Mouse (Mus musculus): ENCODE results near the gene Anxa11. TPM values are rescaled to one million over a fixed set of nuclear protein-coding genes. Genes with fewer than 3 reads are reported as not detected.
"Not testable (repeated sequence)": the region's sequence is repeated elsewhere in the genome, so short reads cannot be mapped to it uniquely, and the experiment has no call there.

Gene Anxa11
- polyA plus RNA-seq, 1 experiment from 2014 or later = 54.8 TPM

DNA sequence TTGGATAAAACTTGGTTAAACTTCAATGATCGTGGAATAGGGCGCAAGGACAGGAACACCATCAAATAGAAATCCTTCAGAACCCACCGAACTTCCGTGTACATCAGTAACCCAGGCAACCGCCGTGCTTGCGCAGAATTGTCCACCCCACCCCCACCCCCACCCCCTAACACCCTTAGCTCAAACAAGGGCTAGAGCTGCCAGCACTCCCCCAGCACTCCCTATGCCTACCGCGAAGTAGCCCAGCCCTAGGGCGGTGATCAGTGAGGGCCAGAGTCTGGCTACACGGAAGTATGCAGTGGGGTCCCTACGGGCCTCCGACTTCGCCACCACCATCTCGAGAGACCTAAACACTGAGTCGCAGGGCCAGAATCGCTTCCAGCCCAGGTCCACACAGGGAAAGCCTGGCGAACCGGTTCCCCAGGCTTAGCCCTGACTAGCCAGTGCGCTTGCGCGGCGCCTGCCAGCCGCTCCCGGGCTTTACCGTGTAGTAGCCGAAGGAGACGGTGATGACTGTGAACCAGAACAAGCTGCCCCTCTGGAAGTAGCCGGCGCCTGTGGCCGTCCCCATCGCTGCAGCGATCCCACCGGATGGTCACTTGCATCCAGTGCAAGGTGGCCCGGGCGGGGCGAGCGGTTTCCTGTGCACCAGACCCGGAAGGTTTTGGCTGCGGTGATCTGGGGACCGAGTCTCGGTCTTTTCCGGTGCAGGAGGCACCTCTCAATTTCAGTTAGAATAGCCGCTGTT, 85.0 kb downstream of the Anxa11 start:
- in situ Hi-C loops (cut with MboI; ENCODE audit: low pct_unique_long_range_greater_than_20kb); DNase-seq (ENCODE audit: low read depth, low spot score); POLR2A ChIA-PET; CTCF ChIA-PET; H3K27me3 ChIP-seq: not testable (repeated sequence)
- ATAC-seq = peak; percentile 78

DNA sequence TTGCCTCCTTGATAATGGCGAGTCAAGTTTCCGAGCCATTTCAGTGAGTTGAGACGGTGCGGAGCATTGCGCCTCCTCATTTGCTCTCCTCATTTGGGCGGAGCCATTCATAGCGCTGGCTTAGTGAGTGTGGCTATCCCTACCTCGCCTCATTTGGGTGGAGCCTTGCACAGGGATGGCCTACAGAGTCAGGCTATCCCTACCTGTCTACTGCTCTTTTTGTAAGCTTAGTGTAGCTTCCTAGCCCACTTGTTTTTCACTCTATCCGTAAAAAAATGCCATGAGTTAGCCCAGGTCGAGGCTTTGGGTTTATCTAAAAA, 85.6 kb downstream of the Anxa11 start, which contains the start of gene Tmem254a:
Gene Tmem254a (minus strand): TSS at position 111 of the 320 bp plus-strand sequence.
- POLR2A ChIA-PET; CTCF ChIA-PET; DNase-seq (ENCODE audit: low read depth, low spot score); H3K27me3 ChIP-seq; in situ Hi-C loops (cut with MboI; ENCODE audit: low pct_unique_long_range_greater_than_20kb): not testable (repeated sequence)
- ATAC-seq = peak; percentile 69

Other genes with a start within 250 kb of the Anxa11 start
- gene Ppif, start 148.0 kb upstream of the Anxa11 start, polyA plus RNA-seq (2021) = 45.5 TPM
- 29.0 TPM for gene Zcchc24, start 73.1 kb upstream of the Anxa11 start, polyA plus RNA-seq (2021)
- gene Plac9a, start 60.9 kb downstream of the Anxa11 start, polyA plus RNA-seq (2021) = not detected
- 7.4 TPM for gene Tmem254a, start 85.5 kb downstream of the Anxa11 start, polyA plus RNA-seq (2021)
- gene Cphx1, start 96.1 kb downstream of the Anxa11 start, polyA plus RNA-seq (2021) = 0.06 TPM
- gene Duxbl1, start 136.4 kb downstream of the Anxa11 start, polyA plus RNA-seq (2021) = not detected
- gene Gm9780, start 200.6 kb downstream of the Anxa11 start, polyA plus RNA-seq (2021) = not detected
- 36.1 TPM for gene Tmem254c, start 225.2 kb downstream of the Anxa11 start, polyA plus RNA-seq (2021)
- not detected for gene Cphx2, start 239.4 kb downstream of the Anxa11 start, polyA plus RNA-seq (2021)
- not detected for gene Cphx3, start 240.1 kb downstream of the Anxa11 start, polyA plus RNA-seq (2021)